Mouse (Mus musculus): ENCODE data around the gene Taf6l. TPM values are rescaled to one million over a fixed set of nuclear protein-coding genes. Genes with fewer than 3 reads are reported as not detected.

Taf6l gene
- polyA plus RNA-seq, 1 experiment from 2014 or later, result 47.0 TPM

Small RNA genes within 50 kb of the gene (microRNA-seq; reads per million reads assigned to microRNA genes)
- gene Mir6992, result not detected

Other genes with a start within 250 kb of the Taf6l start
- gene Slc22a8, start 195.2 kb downstream of the Taf6l start, polyA plus RNA-seq (2016; fragmentation: Nextera tagmentation; extraction: Ambion mirVana), result not detected in 2 replicates
- not detected in 2 replicates for gene Slc22a6, start 168.4 kb downstream of the Taf6l start, polyA plus RNA-seq (2016; fragmentation: Nextera tagmentation; extraction: Ambion mirVana)
- 0.10 TPM in 1 of 2 replicates, not detected in the other for gene Chrm1, start 122.6 kb downstream of the Taf6l start, polyA plus RNA-seq (2016; fragmentation: Nextera tagmentation; extraction: Ambion mirVana)
- 119 and 128 TPM in 2 replicates for gene Slc3a2, start 63.0 kb downstream of the Taf6l start, polyA plus RNA-seq (2016; fragmentation: Nextera tagmentation; extraction: Ambion mirVana)
- 121 and 145 TPM in 2 replicates for gene Wdr74, start 50.6 kb downstream of the Taf6l start, polyA plus RNA-seq (2016; fragmentation: Nextera tagmentation; extraction: Ambion mirVana)
- 2.8 and 3.1 TPM in 2 replicates for gene 1700092M07Rik, start 45.7 kb downstream of the Taf6l start, polyA plus RNA-seq (2016; fragmentation: Nextera tagmentation; extraction: Ambion mirVana)
- gene Stx5a, start 45.0 kb downstream of the Taf6l start, polyA plus RNA-seq (2016; fragmentation: Nextera tagmentation; extraction: Ambion mirVana), result 99.3 and 134 TPM in 2 replicates
- gene Nxf1, start 29.3 kb downstream of the Taf6l start, polyA plus RNA-seq (2016; fragmentation: Nextera tagmentation; extraction: Ambion mirVana), result 257 and 273 TPM in 2 replicates
- 181 and 183 TPM in 2 replicates for gene Tmem223, start 15.4 kb downstream of the Taf6l start, polyA plus RNA-seq (2016; fragmentation: Nextera tagmentation; extraction: Ambion mirVana)
- gene Tmem179b, start 11.9 kb downstream of the Taf6l start, polyA plus RNA-seq (2016; fragmentation: Nextera tagmentation; extraction: Ambion mirVana), result 41.3 and 43.7 TPM in 2 replicates
- 206 and 216 TPM in 2 replicates for gene Polr2g, start 12.2 kb upstream of the Taf6l start, polyA plus RNA-seq (2016; fragmentation: Nextera tagmentation; extraction: Ambion mirVana)
- gene Zbtb3, start 16.1 kb upstream of the Taf6l start, polyA plus RNA-seq (2016; fragmentation: Nextera tagmentation; extraction: Ambion mirVana), result 5.9 and 6.1 TPM in 2 replicates
- 80.2 and 85.2 TPM in 2 replicates for gene Ttc9c, start 32.9 kb upstream of the Taf6l start, polyA plus RNA-seq (2016; fragmentation: Nextera tagmentation; extraction: Ambion mirVana)
- 4.7 and 5.2 TPM in 2 replicates for gene Hnrnpul2, start 33.6 kb upstream of the Taf6l start, polyA plus RNA-seq (2016; fragmentation: Nextera tagmentation; extraction: Ambion mirVana)
- not detected in 2 replicates for gene AC129217.1, start 43.4 kb upstream of the Taf6l start, polyA plus RNA-seq (2016; fragmentation: Nextera tagmentation; extraction: Ambion mirVana)
- 37.2 and 42.5 TPM in 2 replicates for gene Bscl2, start 51.0 kb upstream of the Taf6l start, polyA plus RNA-seq (2016; fragmentation: Nextera tagmentation; extraction: Ambion mirVana)
- 5.0 and 7.2 TPM in 2 replicates for gene Gng3, start 52.8 kb upstream of the Taf6l start, polyA plus RNA-seq (2016; fragmentation: Nextera tagmentation; extraction: Ambion mirVana)
- 0.29 and 0.39 TPM in 2 replicates for gene Lrrn4cl, start 64.4 kb upstream of the Taf6l start, polyA plus RNA-seq (2016; fragmentation: Nextera tagmentation; extraction: Ambion mirVana)
- 211 and 228 TPM in 2 replicates for gene Ubxn1, start 85.1 kb upstream of the Taf6l start, polyA plus RNA-seq (2016; fragmentation: Nextera tagmentation; extraction: Ambion mirVana)
- gene Uqcc3, start 94.5 kb upstream of the Taf6l start, polyA plus RNA-seq (2016; fragmentation: Nextera tagmentation; extraction: Ambion mirVana), result 56.8 and 60.6 TPM in 2 replicates
- gene Lbhd1, start 97.3 kb upstream of the Taf6l start, polyA plus RNA-seq (2016; fragmentation: Nextera tagmentation; extraction: Ambion mirVana), result 110 and 149 TPM in 2 replicates
- not detected in 2 replicates for gene Gm49403, start 97.5 kb upstream of the Taf6l start, polyA plus RNA-seq (2016; fragmentation: Nextera tagmentation; extraction: Ambion mirVana)
- gene 1810009A15Rik, start 102.4 kb upstream of the Taf6l start, polyA plus RNA-seq (2016; fragmentation: Nextera tagmentation; extraction: Ambion mirVana), result 151 and 188 TPM in 2 replicates
- 0.45 TPM in 1 of 2 replicates, not detected in the other for gene Gm49416, start 102.5 kb upstream of the Taf6l start, polyA plus RNA-seq (2016; fragmentation: Nextera tagmentation; extraction: Ambion mirVana)
- gene Ints5, start 106.6 kb upstream of the Taf6l start, polyA plus RNA-seq (2016; fragmentation: Nextera tagmentation; extraction: Ambion mirVana), result 59.2 and 61.9 TPM in 2 replicates
- 117 and 129 TPM in 2 replicates for gene Ganab, start 111.7 kb upstream of the Taf6l start, polyA plus RNA-seq (2016; fragmentation: Nextera tagmentation; extraction: Ambion mirVana)
- 47.0 and 48.1 TPM in 2 replicates for gene B3gat3, start 134.0 kb upstream of the Taf6l start, polyA plus RNA-seq (2016; fragmentation: Nextera tagmentation; extraction: Ambion mirVana)
- 4.1 and 4.3 TPM in 2 replicates for gene Rom1, start 142.9 kb upstream of the Taf6l start, polyA plus RNA-seq (2016; fragmentation: Nextera tagmentation; extraction: Ambion mirVana)
- gene Eml3, start 143.1 kb upstream of the Taf6l start, polyA plus RNA-seq (2016; fragmentation: Nextera tagmentation; extraction: Ambion mirVana), result 37.1 and 37.5 TPM in 2 replicates
- gene Mta2, start 155.5 kb upstream of the Taf6l start, polyA plus RNA-seq (2016; fragmentation: Nextera tagmentation; extraction: Ambion mirVana), result 229 and 233 TPM in 2 replicates
- gene Tut1, start 167.4 kb upstream of the Taf6l start, polyA plus RNA-seq (2016; fragmentation: Nextera tagmentation; extraction: Ambion mirVana), result 49.6 and 49.7 TPM in 2 replicates
- gene Eef1g, start 180.6 kb upstream of the Taf6l start, polyA plus RNA-seq (2016; fragmentation: Nextera tagmentation; extraction: Ambion mirVana), result 563 and 631 TPM in 2 replicates
- 5.3 and 8.9 TPM in 2 replicates for gene Ahnak, start 202.9 kb upstream of the Taf6l start, polyA plus RNA-seq (2016; fragmentation: Nextera tagmentation; extraction: Ambion mirVana)